ENCODE assay signal across 7 mouse cellular contexts in genomic region chr4:141443641-141444429, GRCm38 (mm10). TPM values are rescaled to one million over a fixed set of nuclear protein-coding genes. Genes with fewer than 3 reads are reported as not detected.
DNase-seq lines count a peak whose midpoint lies in the region; ATAC-seq and TF ChIP-seq lines count a peak whose summit lies in the region.

No protein-coding gene starts in this region.

- H3K4me2 ChIP-seq in forebrain, embryonic 14.5 days (ENCODE audit: low read length), result peak overlapping the region; percentile 50
- peak overlapping the region; percentile 86 for H3K4me2 ChIP-seq in liver, embryonic 12.5 days
- H3K4me2 ChIP-seq in stomach, postnatal 0 days (replicated peaks; ENCODE audit: low read depth), result peak overlapping the region; percentile 95

- intact Hi-C loops in gastrocnemius, postnatal 36 days (cut with DNase I), result no loop called here

- WGBS in spleen, adult 2 months, result 38% methylated on average over 11 of the region's 11 CpGs
- 51% methylated on average over 11 of the region's 11 CpGs for WGBS in forebrain, embryonic 14.5 days
- 27% methylated on average over 11 of the region's 11 CpGs for WGBS in liver, embryonic 12.5 days (ENCODE audit: insufficient replicate concordance)
- WGBS in stomach, postnatal 0 days, result 37% methylated on average over 11 of the region's 11 CpGs

- H3K27ac ChIP-seq in spleen, adult 2 months (ENCODE audit: insufficient read depth, low read length), result 0 out of 2 replicates have a peak overlapping the region, but pooled peaks have one; percentile 49
- H3K27ac ChIP-seq in forebrain, embryonic 14.5 days (ENCODE audit: low read depth, low read length), result no peak overlapping the region
- H3K27ac ChIP-seq in liver, embryonic 12.5 days, result peak overlapping the region; percentile 81; the same call in 1 of the 2 replicates
- H3K27ac ChIP-seq in stomach, postnatal 0 days (replicated peaks), result no peak overlapping the region; the same call in 1 of the 2 replicates

- no peak for DNase-seq in spleen, adult 2 months (ENCODE audit: low read depth in 1 of 2, low spot score in 2 of 2)
- no peak for DNase-seq in spleen, postnatal 36 days (ENCODE audit: low spot score in 2 of 2)
- no peak for DNase-seq in forebrain, embryonic 14.5 days (ENCODE audit: low spot score)
- DNase-seq in stomach, postnatal 0 days (ENCODE audit: low spot score), result no peak
- no peak for DNase-seq in gastrocnemius, postnatal 36 days

- peak overlapping the region; percentile 66 for H3K4me3 ChIP-seq in spleen, adult 2 months (ENCODE audit: extremely low read depth, insufficient read depth, insufficient read length)
- H3K4me3 ChIP-seq in forebrain, embryonic 14.5 days (ENCODE audit: low read depth, low read length), result peak overlapping the region; percentile 96
- H3K4me3 ChIP-seq in liver, embryonic 12.5 days, result peak overlapping the region; percentile 99
- H3K4me3 ChIP-seq in stomach, postnatal 0 days (ENCODE audit: low read depth, low read length), result peak overlapping the region; percentile 100

- H3K9ac ChIP-seq in forebrain, embryonic 14.5 days (ENCODE audit: low read length), result peak overlapping the region; percentile 95; the same call in 1 of the 2 replicates
- H3K9ac ChIP-seq in liver, embryonic 12.5 days, result peak overlapping the region; percentile 91
- peak overlapping the region; percentile 89 for H3K9ac ChIP-seq in stomach, postnatal 0 days (ENCODE audit: low read length)

- ATAC-seq in forebrain, embryonic 14.5 days, result no peak
- peak; percentile 8; the same call in 1 of the 2 replicates for ATAC-seq in liver, embryonic 12.5 days
- ATAC-seq in stomach, postnatal 0 days (ENCODE audit: low FRiP score, low TSS enrichment), result no peak
- ATAC-seq in inflammation-experienced regulatory T-cells, adult 6 months, result no peak

- H3K27me3 ChIP-seq in spleen, adult 2 months (ENCODE audit: control insufficient read depth, insufficient read depth, low read length), result no peaks in the 10 kb centered on the region
- H3K27me3 ChIP-seq in forebrain, embryonic 14.5 days (replicated peaks; ENCODE audit: control insufficient read depth, insufficient read depth, low read length), result no peaks in the 10 kb centered on the region
- no peaks in the 10 kb centered on the region for H3K27me3 ChIP-seq in liver, embryonic 12.5 days (replicated peaks)
- H3K27me3 ChIP-seq in stomach, postnatal 0 days (ENCODE audit: control insufficient read depth, insufficient read depth, low read length), result no peaks in the 10 kb centered on the region

- H3K9me3 ChIP-seq in forebrain, embryonic 14.5 days (replicated peaks; ENCODE audit: control insufficient read depth, low read length), result no peaks in the 10 kb centered on the region
- no peaks in the 10 kb centered on the region for H3K9me3 ChIP-seq in liver, embryonic 12.5 days (replicated peaks)
- no peaks in the 10 kb centered on the region for H3K9me3 ChIP-seq in stomach, postnatal 0 days (ENCODE audit: control insufficient read depth, low read length)

- peaks cover 4% of the 10 kb centered on the region; the same call in 1 of the 2 replicates for H3K4me1 ChIP-seq in spleen, adult 2 months (ENCODE audit: control insufficient read depth, insufficient read depth, insufficient read length)
- H3K4me1 ChIP-seq in forebrain, embryonic 14.5 days (ENCODE audit: control insufficient read depth, insufficient read depth, low read length), result peaks cover 4% of the 10 kb centered on the region
- peaks cover 26% of the 10 kb centered on the region for H3K4me1 ChIP-seq in liver, embryonic 12.5 days
- H3K4me1 ChIP-seq in stomach, postnatal 0 days (replicated peaks; ENCODE audit: control insufficient read depth, insufficient read depth), result 0 out of 2 replicates have a peak, but pooled peaks cover 4% of the 10 kb centered on the region

- TF ChIP-seq EP300 in stomach, postnatal 0 days (optimal IDR thresholded peaks at IDR 0.05), result no peak

- TF ChIP-seq CTCF in spleen, adult 2 months (IDR thresholded peaks at IDR 0.05; ENCODE audit: extremely low read depth, insufficient read depth, insufficient read length, insufficient replicate concordance), result no peak
- TF ChIP-seq CTCF in stomach, postnatal 0 days (IDR thresholded peaks at IDR 0.05; ENCODE audit: low read depth), result no peak

- no peak for TF ChIP-seq POLR2A in spleen, adult 2 months (IDR thresholded peaks at IDR 0.05; ENCODE audit: low read depth, low read length)

- 0 out of 2 replicates have a peak, but pooled peaks cover 1% of the 10 kb centered on the region for H3K36me3 ChIP-seq in spleen, adult 2 months (ENCODE audit: control insufficient read depth, insufficient read depth, low read length)
- H3K36me3 ChIP-seq in forebrain, embryonic 14.5 days (ENCODE audit: control insufficient read depth, insufficient read depth, low read length), result peaks cover 22% of the 10 kb centered on the region
- peaks cover 22% of the 10 kb centered on the region for H3K36me3 ChIP-seq in liver, embryonic 12.5 days
- peaks cover 4% of the 10 kb centered on the region; the same call in 1 of the 2 replicates for H3K36me3 ChIP-seq in stomach, postnatal 0 days (ENCODE audit: control insufficient read depth, insufficient read depth, low read length)

RNA-seq across cellular contexts. Expression of gene Zbtb17, which starts 0.6 kb away (rescaled TPM):
- polyA plus RNA-seq in spleen, adult 2 months (2012; rRNA removed), result 35.0 and 45.2 TPM in 2 replicates
- polyA plus RNA-seq in forebrain, embryonic 14.5 days (2014; fragmentation: Nextera tagmentation; extraction: Ambion mirVana), result 41.3 and 46.5 TPM in 2 replicates
- 15.6 and 16.8 TPM in 2 replicates for polyA plus RNA-seq in liver, embryonic 12.5 days (2016; fragmentation: Nextera tagmentation; extraction: Ambion mirVana)
- polyA plus RNA-seq in stomach, postnatal 0 days (2015; fragmentation: Nextera tagmentation; extraction: Ambion mirVana), result 13.3 and 16.8 TPM in 2 replicates
- polyA plus RNA-seq in inflammation-experienced regulatory T-cells, adult 6 months (2017; shearing (Covaris generic)), result 10 to 100 TPM; 12.6 to 16.9 (median 14.1) TPM
- total RNA-seq in gastrocnemius, postnatal 36 days (2021), result 10 to 100 TPM; 25.2 to 25.5 TPM

RNA-seq across cellular contexts. Expression of gene Srarp, which starts 7.9 kb away (rescaled TPM):
- not detected in 2 replicates for polyA plus RNA-seq in spleen, adult 2 months (2012; rRNA removed)
- polyA plus RNA-seq in forebrain, embryonic 14.5 days (2014; fragmentation: Nextera tagmentation; extraction: Ambion mirVana), result 0.33 TPM in 1 of 2 replicates, not detected in the other
- polyA plus RNA-seq in liver, embryonic 12.5 days (2016; fragmentation: Nextera tagmentation; extraction: Ambion mirVana), result not detected in 2 replicates
- polyA plus RNA-seq in stomach, postnatal 0 days (2015; fragmentation: Nextera tagmentation; extraction: Ambion mirVana), result not detected in 2 replicates
- not detected for polyA plus RNA-seq in inflammation-experienced regulatory T-cells, adult 6 months (2017; shearing (Covaris generic))
- under 1 TPM; 0.31 to 0.67 TPM for total RNA-seq in gastrocnemius, postnatal 36 days (2021)

RNA-seq across cellular contexts. Expression of gene Hspb7, which starts 23.3 kb away (rescaled TPM):
- polyA plus RNA-seq in spleen, adult 2 months (2012; rRNA removed), result 2.4 and 2.5 TPM in 2 replicates
- polyA plus RNA-seq in forebrain, embryonic 14.5 days (2014; fragmentation: Nextera tagmentation; extraction: Ambion mirVana), result not detected in 2 replicates
- 0.04 and 0.08 TPM in 2 replicates for polyA plus RNA-seq in liver, embryonic 12.5 days (2016; fragmentation: Nextera tagmentation; extraction: Ambion mirVana)
- 2.3 and 3.5 TPM in 2 replicates for polyA plus RNA-seq in stomach, postnatal 0 days (2015; fragmentation: Nextera tagmentation; extraction: Ambion mirVana)
- polyA plus RNA-seq in inflammation-experienced regulatory T-cells, adult 6 months (2017; shearing (Covaris generic)), result not detected
- total RNA-seq in gastrocnemius, postnatal 36 days (2021), result 100 to 1,000 TPM; 198 to 366 TPM

RNA-seq across cellular contexts. Expression of gene Clcnkb, which starts 28.0 kb away (rescaled TPM):
- 0.07 TPM in 1 of 2 replicates, not detected in the other for polyA plus RNA-seq in spleen, adult 2 months (2012; rRNA removed)
- not detected in 2 replicates for polyA plus RNA-seq in forebrain, embryonic 14.5 days (2014; fragmentation: Nextera tagmentation; extraction: Ambion mirVana)
- polyA plus RNA-seq in liver, embryonic 12.5 days (2016; fragmentation: Nextera tagmentation; extraction: Ambion mirVana), result not detected in 2 replicates
- not detected in 2 replicates for polyA plus RNA-seq in stomach, postnatal 0 days (2015; fragmentation: Nextera tagmentation; extraction: Ambion mirVana)
- not detected for polyA plus RNA-seq in inflammation-experienced regulatory T-cells, adult 6 months (2017; shearing (Covaris generic))
- under 1 TPM in 1 of 2 experiments, not detected in 1; 0.27 TPM for total RNA-seq in gastrocnemius, postnatal 36 days (2021)

RNA-seq across cellular contexts. Expression of gene Clcnka, which starts 45.3 kb away (rescaled TPM):
- polyA plus RNA-seq in spleen, adult 2 months (2012; rRNA removed), result 0.32 TPM in 1 of 2 replicates, not detected in the other
- polyA plus RNA-seq in forebrain, embryonic 14.5 days (2014; fragmentation: Nextera tagmentation; extraction: Ambion mirVana), result not detected in 2 replicates
- polyA plus RNA-seq in liver, embryonic 12.5 days (2016; fragmentation: Nextera tagmentation; extraction: Ambion mirVana), result not detected in 2 replicates
- polyA plus RNA-seq in stomach, postnatal 0 days (2015; fragmentation: Nextera tagmentation; extraction: Ambion mirVana), result 0.08 TPM in 1 of 2 replicates, not detected in the other
- polyA plus RNA-seq in inflammation-experienced regulatory T-cells, adult 6 months (2017; shearing (Covaris generic)), result not detected
- under 1 TPM; 0.17 to 0.26 TPM for total RNA-seq in gastrocnemius, postnatal 36 days (2021)

Comparison
In these comparisons a context has a peak if more than half of its experiments do, and no peak if none do; other contexts are left out.
1. H3K27ac ChIP-seq: peak in spleen, adult 2 months (single experiment) and liver, embryonic 12.5 days (single experiment); none in forebrain, embryonic 14.5 days (single experiment) and stomach, postnatal 0 days (single experiment).
2. Peak in every context shown above with its lines, with median percentiles within 50 percentile points of each other: H3K4me3 ChIP-seq, H3K4me2 ChIP-seq and H3K9ac ChIP-seq.